Mouse (Mus musculus): ENCODE data around the gene Plpp3. TPM values are rescaled to one million over a fixed set of nuclear protein-coding genes. Genes with fewer than 3 reads are reported as not detected.

The Plpp3 gene
- total and polyA plus RNA-seq, 3 experiments, result not detected

- TF ChIP-seq NELFE (IDR thresholded peaks at IDR 0.05; ENCODE audit: low read depth, low read length) (no peak), RAD21 (IDR thresholded peaks at IDR 0.05; ENCODE audit: low read depth, low read length) (no peak), SIN3A (IDR thresholded peaks at IDR 0.05; ENCODE audit: low read length) (no peak), ZC3H11A (IDR thresholded peaks at IDR 0.05; ENCODE audit: low read depth, low read length) (no peak), ELF1 (IDR thresholded peaks at IDR 0.05; ENCODE audit: low read depth, low read length) (no peak), E2F4 (IDR thresholded peaks at IDR 0.05; ENCODE audit: borderline replicate concordance, low read depth, low read length) (no peak), POLR2AphosphoS5 (IDR thresholded peaks at IDR 0.05; ENCODE audit: borderline replicate concordance, low read depth, low read length) (no peak), MEF2A (IDR thresholded peaks at IDR 0.05; ENCODE audit: extremely low read depth, insufficient replicate concordance, low read depth, low read length, poor library complexity, severe bottlenecking) (no peak), POLR2AphosphoS2 (IDR thresholded peaks at IDR 0.05; ENCODE audit: low read length) (no peak), MYB (IDR thresholded peaks at IDR 0.05; ENCODE audit: low read depth, low read length) (no peak), GATA1 (IDR thresholded peaks at IDR 0.05; ENCODE audit: low read depth, low read length) (no peak), HCFC1 (IDR thresholded peaks at IDR 0.05; ENCODE audit: low read depth, low read length) (no peak), EP300 (IDR thresholded peaks at IDR 0.05; ENCODE audit: low read depth in 1 of 2, low read length in 2 of 2) (no peak), MYC (IDR thresholded peaks at IDR 0.05; ENCODE audit: low read depth, low read length) (no peak)
- H3K79me2 ChIP-seq (ENCODE audit: control insufficient read depth, insufficient read depth, low read length, poor library complexity), result no peaks in the 10 kb centered on the region
- no peak overlapping the region for H3K9ac ChIP-seq (ENCODE audit: control insufficient read depth, low read depth, low read length, poor library complexity, severe bottlenecking)
- H3K9me3 ChIP-seq (replicated peaks; ENCODE audit: insufficient read depth, low read length), result no peaks in the 10 kb centered on the region
- no peak overlapping the region for H3K4me3 ChIP-seq (ENCODE audit: control insufficient read depth in 1 of 2, insufficient read depth in 1 of 2, low read depth in 2 of 2, low read length in 2 of 2)
- no peaks in the 10 kb centered on the region for H3K4me1 ChIP-seq (ENCODE audit: control insufficient read depth in 1 of 2, insufficient read depth in 2 of 2, low read length in 2 of 2)
- no peaks in the 10 kb centered on the region for H3K36me3 ChIP-seq (ENCODE audit: control insufficient read depth in 1 of 2, insufficient read depth in 2 of 2, low read length in 2 of 2)
- H3K27ac ChIP-seq (ENCODE audit: control insufficient read depth, low read depth, low read length), result no peak overlapping the region
- no peak for DNase-seq (ENCODE audit: low read depth, low spot score)
- H3K27me3 ChIP-seq (ENCODE audit: control insufficient read depth in 1 of 2, insufficient read depth in 2 of 2, low read length in 2 of 2), result no peaks in the 10 kb centered on the region
Measured at GRCm38 (mm10) chr4:105181014-105181658, 24.0 kb downstream of the Plpp3 start.

- Histone ChIP-seq H3K27ac (ENCODE audit: control insufficient read depth, low read depth, low read length) (no peak overlapping the region), H3K36me3 (ENCODE audit: control insufficient read depth in 1 of 2, insufficient read depth in 2 of 2, low read length in 2 of 2) (no peaks in the 10 kb centered on the region), H3K79me2 (ENCODE audit: control insufficient read depth, insufficient read depth, low read length, poor library complexity) (no peaks in the 10 kb centered on the region), H3K9me3 (replicated peaks; ENCODE audit: insufficient read depth, low read length) (no peaks in the 10 kb centered on the region), H3K4me1 (ENCODE audit: control insufficient read depth in 1 of 2, insufficient read depth in 2 of 2, low read length in 2 of 2) (no peaks in the 10 kb centered on the region), H3K27me3 (ENCODE audit: control insufficient read depth in 1 of 2, insufficient read depth in 2 of 2, low read length in 2 of 2) (no peaks in the 10 kb centered on the region), H3K4me3 (ENCODE audit: control insufficient read depth in 1 of 2, insufficient read depth in 1 of 2, low read depth in 2 of 2, low read length in 2 of 2) (no peak overlapping the region), H3K9ac (ENCODE audit: control insufficient read depth, low read depth, low read length, poor library complexity, severe bottlenecking) (no peak overlapping the region)
- no peak for DNase-seq (ENCODE audit: low read depth, low spot score)
- TF ChIP-seq CTCF (IDR thresholded peaks at IDR 0.05 in 2 of 3, conservative IDR thresholded peaks at IDR 0.05 in 1 of 3; ENCODE audit: control insufficient read depth in 1 of 3, insufficient read depth in 1 of 3, low read depth in 2 of 3, low read length in 3 of 3, poor library complexity in 1 of 3, severe bottlenecking in 1 of 3), result no peak
- no peak for TF ChIP-seq MYB (IDR thresholded peaks at IDR 0.05; ENCODE audit: low read depth, low read length)
- no peak for TF ChIP-seq MYC (IDR thresholded peaks at IDR 0.05; ENCODE audit: low read depth, low read length)
- TF ChIP-seq UBTF (IDR thresholded peaks at IDR 0.05; ENCODE audit: borderline replicate concordance, insufficient read depth, low read depth, low read length), result no peak
Measured at GRCm38 (mm10) chr4:105181659-105182167, 24.6 kb downstream of the Plpp3 start.
